Mouse (Mus musculus): ENCODE measurements at regions not wholly inside any gene's neighbourhood (a gene's known extent, or its start where the extent isn't known, plus 50 kb on each side); places are given as distances from the start of the nearest gene placed in this dataset.

GRCm38 (mm10) chr13:51975330-51975729, 128.9 kb downstream of the Gadd45g start:
- ATAC-seq (replicated peaks; ENCODE audit: insufficient number of reproducible peaks, insufficient read depth, low FRiP score, low read depth): no peak
- no peak overlapping the region for H3K4me2 ChIP-seq
- no peak overlapping the region for H3K4me3 ChIP-seq
- H3K36me3 ChIP-seq: no peaks in the 10 kb centered on the region
- 61% methylated on average over 10 of the region's 10 CpGs for WGBS
- H3K9me3 ChIP-seq (replicated peaks): no peaks in the 10 kb centered on the region
- H3K4me1 ChIP-seq (replicated peaks): peaks cover 49% of the 10 kb centered on the region
- no peak overlapping the region; the same call in 1 of the 2 replicates for H3K9ac ChIP-seq
- H3K27me3 ChIP-seq: no peaks in the 10 kb centered on the region
- peak overlapping the region; percentile 87 for H3K27ac ChIP-seq

GRCm38 (mm10) chr13:51975801-51976601, 129.5 kb downstream of the Gadd45g start:
- no peaks in the 10 kb centered on the region for H3K9me3 ChIP-seq (replicated peaks)
- peak overlapping the region; percentile 30; the same call in 1 of the 2 replicates for H3K9ac ChIP-seq
- no peak overlapping the region for H3K4me3 ChIP-seq
- H3K4me1 ChIP-seq (replicated peaks): peaks cover 49% of the 10 kb centered on the region
- no peaks in the 10 kb centered on the region for H3K36me3 ChIP-seq
- ATAC-seq (replicated peaks; ENCODE audit: insufficient number of reproducible peaks, insufficient read depth, low FRiP score, low read depth): peak; percentile 83
- peak overlapping the region; percentile 87 for H3K27ac ChIP-seq
- 18% methylated on average over 7 of the region's 7 CpGs for WGBS
- peak overlapping the region; percentile 10 for H3K4me2 ChIP-seq
- H3K27me3 ChIP-seq: no peaks in the 10 kb centered on the region

GRCm38 (mm10) chr13:51976620-51977214, 130.2 kb downstream of the Gadd45g start:
- no peaks in the 10 kb centered on the region for H3K27me3 ChIP-seq
- peak overlapping the region; percentile 10 for H3K4me2 ChIP-seq
- H3K4me3 ChIP-seq: no peak overlapping the region
- no peaks in the 10 kb centered on the region for H3K36me3 ChIP-seq
- WGBS: 70% methylated on average over 6 of the region's 6 CpGs
- ATAC-seq (replicated peaks; ENCODE audit: insufficient number of reproducible peaks, insufficient read depth, low FRiP score, low read depth): no peak
- H3K9ac ChIP-seq: no peak overlapping the region
- H3K9me3 ChIP-seq (replicated peaks): no peaks in the 10 kb centered on the region
- H3K27ac ChIP-seq: peak overlapping the region; percentile 87
- peaks cover 49% of the 10 kb centered on the region for H3K4me1 ChIP-seq (replicated peaks)

GRCm38 (mm10) chr13:51979301-51979977, 133.0 kb downstream of the Gadd45g start:
- H3K9me3 ChIP-seq (replicated peaks): no peaks in the 10 kb centered on the region
- WGBS: 60% methylated on average over 5 of the region's 5 CpGs
- no peak overlapping the region for H3K9ac ChIP-seq
- peaks cover 31% of the 10 kb centered on the region for H3K4me1 ChIP-seq (replicated peaks)
- no peak overlapping the region for H3K4me3 ChIP-seq
- H3K36me3 ChIP-seq: no peaks in the 10 kb centered on the region
- no peak overlapping the region for H3K27ac ChIP-seq
- H3K4me2 ChIP-seq: no peak overlapping the region
- no peaks in the 10 kb centered on the region for H3K27me3 ChIP-seq
- ATAC-seq (replicated peaks; ENCODE audit: insufficient number of reproducible peaks, insufficient read depth, low FRiP score, low read depth): no peak

GRCm38 (mm10) chr13:51980344-51980743, 133.9 kb downstream of the Gadd45g start:
- no peak overlapping the region for H3K4me2 ChIP-seq
- H3K27ac ChIP-seq: no peak overlapping the region
- no peaks in the 10 kb centered on the region for H3K9me3 ChIP-seq (replicated peaks)
- H3K4me1 ChIP-seq (replicated peaks): peaks cover 22% of the 10 kb centered on the region
- no peak overlapping the region for H3K4me3 ChIP-seq
- H3K27me3 ChIP-seq: no peaks in the 10 kb centered on the region
- WGBS: 47% methylated on average over 1 of the region's 1 CpGs
- no peak for ATAC-seq (replicated peaks; ENCODE audit: insufficient number of reproducible peaks, insufficient read depth, low FRiP score, low read depth)
- H3K9ac ChIP-seq: no peak overlapping the region
- H3K36me3 ChIP-seq: no peaks in the 10 kb centered on the region

DNA sequence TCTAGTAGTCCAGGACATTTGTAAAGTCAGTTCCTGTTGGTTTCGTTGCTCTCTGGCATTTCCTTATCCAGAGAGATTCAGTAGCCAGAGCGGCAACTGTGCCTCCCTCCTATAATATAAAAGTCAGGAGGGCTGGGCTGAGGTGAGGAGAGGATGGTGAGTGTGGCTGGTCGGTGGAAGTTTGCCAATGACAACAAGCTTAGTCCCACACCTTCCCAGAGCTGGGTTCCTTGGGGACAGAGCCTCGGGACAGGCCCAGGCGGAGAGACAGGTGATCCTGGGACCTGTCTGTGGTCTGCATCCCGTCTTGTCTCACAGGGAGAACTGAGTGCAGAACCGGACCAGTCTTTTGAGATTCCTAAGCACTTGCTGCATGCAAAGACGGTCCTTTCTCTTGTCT, 136.5 kb downstream of the Gadd45g start:
- WGBS: 72% methylated on average over 8 of the region's 8 CpGs
- no peak overlapping the region for H3K9ac ChIP-seq
- no peak overlapping the region for H3K27ac ChIP-seq
- no peaks in the 10 kb centered on the region for H3K9me3 ChIP-seq (replicated peaks)
- no peak overlapping the region for H3K4me2 ChIP-seq
- no peak overlapping the region for H3K4me3 ChIP-seq
- no peaks in the 10 kb centered on the region for H3K27me3 ChIP-seq
- peaks cover 5% of the 10 kb centered on the region; the same call in 1 of the 2 replicates for H3K4me1 ChIP-seq (replicated peaks)
- ATAC-seq (replicated peaks; ENCODE audit: insufficient number of reproducible peaks, insufficient read depth, low FRiP score, low read depth): no peak
- no peaks in the 10 kb centered on the region for H3K36me3 ChIP-seq

- Histone ChIP-seq H3K27me3 (no peaks in the 10 kb centered on the region), H3K4me2 (no peak overlapping the region), H3K4me1 (replicated peaks) (peaks cover 5% of the 10 kb centered on the region; the same call in 1 of the 2 replicates), H3K4me3 (no peak overlapping the region), H3K9me3 (replicated peaks) (no peaks in the 10 kb centered on the region), H3K36me3 (no peaks in the 10 kb centered on the region), H3K9ac (no peak overlapping the region), H3K27ac (no peak overlapping the region)
- ATAC-seq (replicated peaks; ENCODE audit: insufficient number of reproducible peaks, insufficient read depth, low FRiP score, low read depth): no peak
- WGBS: 84% methylated on average over 5 of the region's 5 CpGs
Measured at GRCm38 (mm10) chr13:51983575-51983974, 137.1 kb downstream of the Gadd45g start.

DNA sequence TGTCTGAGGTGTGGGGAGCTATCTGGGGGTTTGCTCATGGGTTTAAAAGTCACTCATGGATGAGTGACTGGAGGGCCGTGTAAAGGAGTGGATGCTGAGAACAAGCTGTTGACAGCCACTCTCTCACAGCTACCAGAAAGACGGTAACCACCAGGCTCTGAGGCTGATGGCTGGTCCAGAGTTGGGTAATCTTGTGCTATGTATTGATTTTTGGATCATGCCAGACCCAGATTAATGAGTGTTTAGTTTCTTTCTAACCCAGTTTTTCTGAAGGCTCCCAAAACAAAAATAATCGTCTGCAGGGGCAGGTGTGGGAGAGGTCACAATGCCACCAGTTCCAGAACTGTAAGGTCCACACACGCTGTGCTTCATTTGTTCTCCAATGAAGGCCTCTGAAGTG, 144.9 kb downstream of the Gadd45g start:
- Histone ChIP-seq H3K27me3 (no peaks in the 10 kb centered on the region), H3K4me2 (no peak overlapping the region), H3K4me3 (no peak overlapping the region), H3K4me1 (replicated peaks) (no peaks in the 10 kb centered on the region), H3K27ac (no peak overlapping the region), H3K9me3 (replicated peaks) (no peaks in the 10 kb centered on the region), H3K9ac (no peak overlapping the region), H3K36me3 (no peaks in the 10 kb centered on the region)
- no peak for ATAC-seq (replicated peaks; ENCODE audit: insufficient number of reproducible peaks, insufficient read depth, low FRiP score, low read depth)
- 54% methylated on average over 4 of the region's 4 CpGs for WGBS

- ATAC-seq (replicated peaks; ENCODE audit: insufficient number of reproducible peaks, insufficient read depth, low FRiP score, low read depth): no peak
Measured at GRCm38 (mm10) chr13:51992878-51993277, 146.4 kb downstream of the Gadd45g start.

DNA sequence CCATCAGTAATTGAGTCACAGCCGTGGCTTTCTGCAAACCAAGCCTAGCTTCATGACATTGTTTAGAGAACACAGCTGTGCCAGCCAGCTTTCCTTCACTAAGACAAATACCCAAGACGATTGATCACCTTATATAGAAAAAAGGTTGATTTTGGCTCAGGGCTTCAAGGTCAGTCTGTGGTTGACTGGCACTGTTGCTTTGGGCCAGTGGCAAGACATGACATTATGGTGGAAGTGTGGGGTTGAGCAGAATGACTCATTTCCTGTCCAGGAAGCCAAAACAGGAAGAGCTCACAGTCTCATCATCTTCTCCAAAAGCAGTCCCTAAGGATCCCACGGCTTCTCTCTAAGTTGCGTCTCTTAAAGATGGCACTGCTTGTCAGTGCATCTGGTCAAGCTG, 149.7 kb downstream of the Gadd45g start:
- Histone ChIP-seq H3K4me3 (no peak overlapping the region), H3K27me3 (no peaks in the 10 kb centered on the region), H3K9me3 (replicated peaks) (no peaks in the 10 kb centered on the region), H3K27ac (no peak overlapping the region), H3K4me2 (no peak overlapping the region), H3K9ac (no peak overlapping the region), H3K4me1 (replicated peaks) (peaks cover 11% of the 10 kb centered on the region), H3K36me3 (no peaks in the 10 kb centered on the region)
- ATAC-seq (replicated peaks; ENCODE audit: insufficient number of reproducible peaks, insufficient read depth, low FRiP score, low read depth): no peak
- WGBS: 63% methylated on average over 4 of the region's 4 CpGs

More at GRCm38 (mm10) chr13:51992878-51993277, 146.4 kb downstream of the Gadd45g start:
- H3K4me1 ChIP-seq (replicated peaks): no peaks in the 10 kb centered on the region
- WGBS: 58% methylated on average over 6 of the region's 6 CpGs
- H3K36me3 ChIP-seq: no peaks in the 10 kb centered on the region
- no peak overlapping the region for H3K4me2 ChIP-seq
- H3K27ac ChIP-seq: no peak overlapping the region
- H3K9me3 ChIP-seq (replicated peaks): no peaks in the 10 kb centered on the region
- H3K9ac ChIP-seq: no peak overlapping the region
- H3K27me3 ChIP-seq: no peaks in the 10 kb centered on the region
- no peak overlapping the region for H3K4me3 ChIP-seq

GRCm38 (mm10) chr13:51998542-51998941, 152.1 kb downstream of the Gadd45g start:
- no peaks in the 10 kb centered on the region for H3K27me3 ChIP-seq
- H3K4me3 ChIP-seq: no peak overlapping the region
- 87% methylated on average over 7 of the region's 7 CpGs for WGBS
- peaks cover 13% of the 10 kb centered on the region for H3K4me1 ChIP-seq (replicated peaks)
- H3K9ac ChIP-seq: no peak overlapping the region
- ATAC-seq (replicated peaks; ENCODE audit: insufficient number of reproducible peaks, insufficient read depth, low FRiP score, low read depth): no peak
- no peaks in the 10 kb centered on the region for H3K36me3 ChIP-seq
- H3K27ac ChIP-seq: no peak overlapping the region
- H3K4me2 ChIP-seq: no peak overlapping the region
- no peaks in the 10 kb centered on the region for H3K9me3 ChIP-seq (replicated peaks)
